Mouse (Mus musculus) CD4-positive, CD25-positive, alpha-beta regulatory T cell, adult 4 months (primary cell): Measurements from ENCODE around the gene 1700049E17Rik1. TPM values are rescaled to one million over a fixed set of nuclear protein-coding genes. Genes with fewer than 3 reads are reported as not detected.
"Not testable (repeated sequence)": the region's sequence is repeated elsewhere in the genome, so short reads cannot be mapped to it uniquely, and the experiment has no call there.

ENCODE experiments used
- ATAC-seq: one replicate; pipeline ENCODE4 v1.8.0; 2017
- polyA plus RNA-seq, 2 experiments: library from polyadenylated mRNA; unstranded; fragments of 100-300 nt; shearing (Covaris generic); gene quantifications; one replicate each; pipeline ENCODE4 v1.2.1; 2017

1700049E17Rik1 gene
- polyA plus RNA-seq: not detected

GRCm38 (mm10) chr14:41924649-41925048 is at the start of gene 1700049E17Rik1:
1700049E17Rik1 (plus strand) TSS chr14:41924949.
- not testable (repeated sequence) for ATAC-seq

DNA sequence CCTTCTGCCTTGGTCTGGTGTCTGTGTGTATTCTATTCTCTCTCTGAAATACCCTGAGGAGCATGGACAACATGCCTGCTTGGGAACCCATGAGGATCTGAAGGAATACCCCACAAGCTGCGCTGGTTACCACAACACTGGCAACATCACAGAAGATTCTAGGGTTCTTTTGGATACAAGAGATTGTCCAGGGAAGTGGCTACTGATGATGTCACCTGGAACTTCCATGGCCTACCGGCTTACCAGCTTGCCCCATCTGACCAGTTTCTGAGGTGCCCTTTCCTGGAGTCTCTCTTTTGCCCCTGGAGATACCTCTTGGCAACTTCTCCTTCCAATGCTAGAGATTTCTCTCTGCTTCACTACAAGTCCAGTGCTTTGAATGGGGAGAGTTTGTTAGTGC is 17.6 kb upstream of the 1700049E17Rik1 start, which contains the start of gene Gm7980:
Gene Gm7980 (minus strand): TSS at position 101 of the 400 bp plus-strand sequence.
- not testable (repeated sequence) for ATAC-seq

DNA sequence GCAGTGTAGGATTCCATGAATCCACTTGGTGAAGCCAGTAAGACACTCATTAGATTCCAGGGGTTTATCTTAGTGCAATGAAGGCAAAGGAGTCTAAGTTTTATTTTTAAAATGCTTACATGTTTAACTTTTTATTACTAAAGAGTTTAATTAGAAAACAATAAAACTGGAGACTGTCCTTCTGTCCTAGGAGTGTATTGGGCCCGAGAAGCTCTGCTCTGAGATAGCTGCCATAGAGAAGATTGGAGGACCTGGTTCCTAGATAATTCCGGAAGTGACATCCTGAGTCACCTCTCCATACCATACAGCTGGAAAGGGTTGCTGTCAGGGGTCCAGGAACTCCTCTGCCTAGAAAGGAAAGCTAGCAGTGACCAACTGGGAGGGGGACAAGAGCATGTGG is 18.9 kb downstream of the 1700049E17Rik1 start, which contains the start of gene 1700024B05Rik:
Gene 1700024B05Rik (plus strand): TSS at position 301 of the 400 bp plus-strand sequence.
- not testable (repeated sequence) for ATAC-seq

GRCm38 (mm10) chr14:41964095-41964494 is 39.3 kb downstream of the 1700049E17Rik1 start:
- not testable (repeated sequence) for ATAC-seq

DNA sequence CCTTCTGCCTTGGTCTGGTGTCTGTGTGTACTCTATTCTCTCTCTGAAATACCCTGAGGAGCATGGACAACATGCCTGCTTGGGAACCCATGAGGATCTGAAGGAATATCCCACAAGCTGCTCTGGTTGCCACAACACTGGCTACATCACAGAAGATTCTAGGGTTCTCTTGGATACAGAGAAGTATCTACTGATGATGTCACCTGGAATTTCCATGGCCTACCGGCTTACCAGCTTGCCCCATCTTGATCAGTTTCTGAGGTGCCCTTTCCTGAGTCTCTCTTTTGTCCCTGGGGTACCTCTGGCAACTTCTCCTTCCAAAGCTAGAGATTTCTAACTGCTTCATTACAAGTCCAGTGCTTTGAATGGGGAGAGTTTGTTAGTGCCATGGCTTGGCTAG is 43.1 kb downstream of the 1700049E17Rik1 start, which contains the start of gene Gm6401:
Gene Gm6401 (minus strand): TSS at position 101 of the 400 bp plus-strand sequence.
- not testable (repeated sequence) for ATAC-seq

DNA sequence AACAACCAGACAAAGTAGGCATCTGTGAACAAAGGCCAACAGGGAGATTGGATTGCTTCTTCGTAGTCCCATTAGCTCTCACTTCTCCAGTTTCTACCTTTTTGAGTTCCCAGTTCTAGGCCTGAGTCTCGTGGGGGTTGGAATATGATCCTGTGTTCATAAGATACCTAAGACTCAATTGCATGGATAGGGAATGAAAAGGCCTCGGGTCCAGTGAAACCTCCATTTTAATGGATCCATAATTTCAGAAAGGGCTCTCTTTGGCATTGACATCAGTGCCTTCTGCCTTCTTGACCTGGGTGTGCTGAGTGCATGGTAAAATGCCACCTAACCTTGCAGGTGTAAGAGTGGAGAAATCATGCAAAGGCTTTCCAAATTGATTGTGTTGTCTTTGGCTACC is 43.8 kb downstream of the 1700049E17Rik1 start:
- ATAC-seq: not testable (repeated sequence)

Other genes with a start within 250 kb of the 1700049E17Rik1 start
- gene Gm8068, start 223.1 kb upstream of the 1700049E17Rik1 start, polyA plus RNA-seq: not detected
- gene Gm7929, start 174.3 kb upstream of the 1700049E17Rik1 start, polyA plus RNA-seq: not detected
- not detected for gene Gm47189, start 152.5 kb upstream of the 1700049E17Rik1 start, polyA plus RNA-seq
- not detected for gene Gm7980, start 17.7 kb upstream of the 1700049E17Rik1 start, polyA plus RNA-seq
- gene 1700024B05Rik, start 19.0 kb downstream of the 1700049E17Rik1 start, polyA plus RNA-seq: not detected
- not detected for gene Gm6401, start 43.0 kb downstream of the 1700049E17Rik1 start, polyA plus RNA-seq
- not detected for gene Gm3543, start 58.4 kb downstream of the 1700049E17Rik1 start, polyA plus RNA-seq
- gene Gm7951, start 192.4 kb downstream of the 1700049E17Rik1 start, polyA plus RNA-seq: not detected
- not detected for gene Gm17027, start 237.7 kb downstream of the 1700049E17Rik1 start, polyA plus RNA-seq